Mouse (Mus musculus) heart, adult 2 months (tissue): ENCODE measurements at regions not wholly inside any gene's neighbourhood (a gene's known extent, or its start where the extent isn't known, plus 50 kb on each side); places are given as distances from the start of the nearest gene placed in this dataset.

Experiments
- DNase-seq, 2 experiments: peaks; one replicate each; pipeline ENCODE4 v3.0.0; 2021
- H3K27ac ChIP-seq: fragments of 200-600 bp; 2 replicates; pipeline ENCODE4 v1.8.1; 2022
- H3K27me3 ChIP-seq: fragments of 200-500 bp; 2 replicates; pipeline ENCODE4 v1.6.1; 2012; ENCODE audit warnings: mild to moderate bottlenecking, low read length, inconsistent platforms, mixed read lengths; ENCODE audit not compliant: control insufficient read depth, insufficient read depth
- H3K36me3 ChIP-seq: fragments of 200-500 bp; 2 replicates; pipeline ENCODE4 v1.6.1; 2012; ENCODE audit warnings: low read length, inconsistent platforms; ENCODE audit not compliant: control insufficient read depth, insufficient read depth
- H3K4me1 ChIP-seq: fragments of 200-500 bp; 2 replicates; pipeline ENCODE4 v1.6.1; 2011; ENCODE audit warnings: low read length; ENCODE audit not compliant: control insufficient read depth, insufficient read depth
- H3K4me3 ChIP-seq: fragments of 200-600 bp; 2 replicates; pipeline ENCODE4 v1.8.1; 2022
- H3K79me2 ChIP-seq: fragments of 200-500 bp; replicated peaks from 2 replicates; pipeline ENCODE4 v1.6.1; 2012; ENCODE audit warnings: mild to moderate bottlenecking, inconsistent platforms, low read length, moderate library complexity, mixed read lengths; ENCODE audit not compliant: control insufficient read depth, insufficient read depth
- H3K9ac ChIP-seq: fragments of 200-500 bp; 2 replicates; pipeline ENCODE4 v1.6.1; 2012; ENCODE audit warnings: low read depth, mild to moderate bottlenecking, control low read depth, inconsistent platforms, low read length, mixed read lengths
- CTCF ChIP-seq: fragments of 200-600 bp; IDR thresholded peaks from 2 replicates; pipeline ENCODE4 v1.8.1; 2022; ENCODE audit warnings: antibody characterized with exemption, mild to moderate bottlenecking, moderate library complexity
- EP300 ChIP-seq: fragments of 200-500 bp; IDR thresholded peaks from 2 replicates; pipeline ENCODE4 v1.6.1; 2011; ENCODE audit warnings: low read depth, low read length, control low read depth; ENCODE audit not compliant: insufficient read depth
- POLR2A ChIP-seq: fragments of 200-500 bp; IDR thresholded peaks from 2 replicates; pipeline ENCODE4 v1.6.1; 2011; ENCODE audit warnings: mild to moderate bottlenecking, low read depth, low read length, control low read depth; ENCODE audit not compliant: insufficient read depth
- WGBS: fragments of 180-500 bp; shearing (Covaris S2); methylation state at CpG from one replicate; pipeline ENCODE4 v1.1.7; 2018; 5-methylcytosine and 5-hydroxymethylcytosine counted together
- intact Hi-C: fragments of 180-260 bp; cut with DNase I; formaldehyde crosslinking; loops from one replicate; pipeline ENCODE4 v1.15.1; 2025

DNA sequence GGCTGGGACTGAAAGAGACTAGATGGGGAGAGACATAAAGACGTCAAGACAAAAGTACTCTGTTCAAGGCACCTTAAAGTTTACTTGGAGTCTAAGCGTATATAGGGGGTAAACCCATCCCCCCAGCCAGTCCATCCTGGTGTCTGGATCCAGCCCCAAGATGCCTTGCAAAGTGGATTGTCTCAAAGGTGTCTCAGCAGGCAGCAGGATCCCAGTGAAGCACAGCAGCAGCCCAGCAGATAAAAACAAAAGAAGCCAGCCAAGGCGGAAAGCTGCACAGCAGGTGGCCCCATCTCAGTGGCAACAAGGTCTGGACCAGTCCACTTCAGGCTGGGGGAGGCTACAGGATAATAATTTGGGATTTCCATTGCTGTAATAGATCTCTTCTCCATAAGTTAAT, 72.0 kb upstream of the Col5a2 start:
- no peaks in the 10 kb centered on the region for H3K4me1 ChIP-seq
- H3K79me2 ChIP-seq = no peaks in the 10 kb centered on the region
- H3K4me3 ChIP-seq = no peak overlapping the region
- H3K9ac ChIP-seq = no peak overlapping the region
- intact Hi-C loops = no loop called here
- H3K27me3 ChIP-seq = no peaks in the 10 kb centered on the region
- no peak for TF ChIP-seq CTCF
- TF ChIP-seq POLR2A = no peak
- no peak for DNase-seq
- H3K36me3 ChIP-seq = no peaks in the 10 kb centered on the region
- no peak overlapping the region for H3K27ac ChIP-seq
- WGBS = 59% methylated on average over 3 of the region's 3 CpGs

DNA sequence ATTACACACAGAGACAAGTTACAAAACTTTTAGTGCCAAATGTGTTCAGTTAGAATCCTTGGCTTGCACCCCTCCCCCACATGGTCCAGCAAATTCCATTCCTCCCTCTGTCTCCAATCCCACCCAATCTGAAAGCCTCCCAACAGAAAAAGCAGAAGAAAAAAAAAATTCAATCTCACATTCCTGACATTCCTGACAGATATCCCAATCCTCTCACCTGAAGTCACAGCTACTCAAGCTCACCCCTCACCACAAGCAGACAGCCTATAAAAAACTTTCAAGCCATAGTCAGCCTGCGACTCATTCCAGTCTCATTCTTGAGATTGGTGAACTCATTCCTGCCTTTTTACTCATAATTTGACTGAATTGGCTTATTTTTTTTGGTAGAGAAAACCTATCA, 77.4 kb upstream of the Col5a2 start:
- Histone ChIP-seq H3K79me2 (no peaks in the 10 kb centered on the region), H3K4me1 (no peaks in the 10 kb centered on the region), H3K9ac (no peak overlapping the region), H3K36me3 (no peaks in the 10 kb centered on the region), H3K27me3 (no peaks in the 10 kb centered on the region), H3K27ac (no peak overlapping the region), H3K4me3 (no peak overlapping the region)
- DNase-seq = no peak
- intact Hi-C loops = no loop called here
- TF ChIP-seq EP300 (no peak), POLR2A (no peak), CTCF (no peak)
- WGBS = 56% methylated on average over 1 of the region's 1 CpGs

DNA sequence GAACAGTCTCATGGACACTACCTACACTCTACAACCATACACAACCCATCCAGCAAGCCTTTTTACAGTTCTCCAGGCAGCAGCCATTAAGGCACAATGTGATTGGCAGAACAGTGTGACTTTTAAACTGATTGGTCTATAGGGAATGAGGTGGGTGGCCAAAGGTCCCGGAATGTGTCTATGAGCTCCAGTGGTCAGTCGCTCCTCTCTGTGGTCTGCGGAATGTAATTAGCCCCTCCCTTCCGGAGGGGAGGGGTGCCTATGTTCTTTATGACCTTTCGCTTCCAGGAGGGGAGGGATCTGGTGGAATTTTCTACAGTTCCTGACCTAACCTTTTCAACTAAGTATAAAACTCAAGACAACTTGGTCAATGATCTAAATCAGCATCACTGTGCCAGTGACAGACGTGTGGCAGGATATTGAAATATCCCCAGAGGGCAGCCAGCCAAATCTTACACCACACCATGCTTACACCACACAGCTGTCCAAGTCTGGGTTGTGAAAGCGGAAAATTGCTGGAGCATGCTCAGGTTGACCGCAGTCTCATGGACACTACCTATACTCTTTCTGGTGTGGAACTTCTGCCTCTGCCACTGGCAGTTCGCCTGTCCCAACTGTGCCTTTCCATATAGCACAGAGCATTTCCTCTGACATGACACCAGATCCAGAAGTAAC, 84.4 kb upstream of the Col5a2 start:
- WGBS = 69% methylated on average over 9 of the region's 9 CpGs
- no peak overlapping the region for H3K9ac ChIP-seq
- DNase-seq = no peak
- H3K4me3 ChIP-seq = no peak overlapping the region
- no peaks in the 10 kb centered on the region for H3K36me3 ChIP-seq
- TF ChIP-seq CTCF (no peak), EP300 (no peak), POLR2A (no peak)
- H3K27ac ChIP-seq = no peak overlapping the region
- H3K27me3 ChIP-seq = no peaks in the 10 kb centered on the region
- intact Hi-C loops = no loop called here
- no peaks in the 10 kb centered on the region for H3K4me1 ChIP-seq
- no peaks in the 10 kb centered on the region for H3K79me2 ChIP-seq

DNA sequence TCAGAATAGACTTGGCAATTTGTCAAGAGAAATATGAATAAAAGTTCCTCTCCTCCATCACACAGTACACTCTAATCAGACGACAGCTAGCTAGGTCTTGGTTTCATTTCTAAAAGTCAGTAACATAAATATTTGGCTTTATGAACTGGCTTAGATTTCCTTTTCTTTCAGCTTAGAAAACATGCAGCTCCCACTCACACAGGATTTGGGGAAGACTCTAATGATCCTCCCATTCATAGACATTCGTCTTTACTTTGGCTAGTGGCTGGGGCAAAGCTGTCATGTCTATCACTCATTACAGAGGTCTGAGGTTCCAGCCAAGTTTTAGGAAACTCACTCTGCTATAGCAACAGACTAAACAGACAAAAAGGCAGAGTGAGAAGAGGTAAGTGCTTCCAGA, 94.2 kb upstream of the Col5a2 start:
- whole genome bisulfite sequencing = 19% methylated on average over 2 of the region's 2 CpGs
- intact Hi-C loops = no loop called here
- H3K4me1 ChIP-seq = no peaks in the 10 kb centered on the region
- H3K27me3 ChIP-seq = no peaks in the 10 kb centered on the region
- no peak overlapping the region for H3K27ac ChIP-seq
- no peak overlapping the region for H3K4me3 ChIP-seq
- H3K9ac ChIP-seq = no peak overlapping the region
- TF ChIP-seq EP300 (no peak), POLR2A (no peak), CTCF (no peak)
- H3K36me3 ChIP-seq = no peaks in the 10 kb centered on the region
- DNase-seq = no peak
- no peaks in the 10 kb centered on the region for H3K79me2 ChIP-seq

DNA sequence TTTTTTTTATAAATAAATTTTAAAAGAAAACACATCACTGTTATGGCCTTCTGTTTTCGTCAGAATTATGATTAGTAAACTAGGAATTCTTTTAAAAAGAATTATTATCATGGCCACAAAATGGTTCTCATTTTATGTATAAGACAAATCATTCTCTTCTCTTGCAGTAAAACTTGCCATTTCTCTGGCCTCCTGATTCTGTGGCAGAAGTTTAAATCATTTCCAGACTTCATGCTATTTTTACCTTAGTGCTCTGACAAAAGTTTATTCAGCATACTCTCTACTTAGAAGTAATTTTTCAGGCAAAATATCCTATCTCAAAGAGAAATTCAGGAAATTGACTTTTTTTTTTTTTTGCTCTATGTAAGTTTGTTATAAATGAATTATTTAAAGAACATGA, 96.3 kb upstream of the Col5a2 start:
- Histone ChIP-seq H3K36me3 (no peaks in the 10 kb centered on the region), H3K27me3 (no peaks in the 10 kb centered on the region), H3K4me3 (no peak overlapping the region), H3K79me2 (no peaks in the 10 kb centered on the region), H3K4me1 (no peaks in the 10 kb centered on the region), H3K27ac (no peak overlapping the region), H3K9ac (no peak overlapping the region)
- TF ChIP-seq CTCF (no peak), EP300 (no peak), POLR2A (no peak)
- intact Hi-C loops = no loop called here
- WGBS = 60% methylated on average over 1 of the region's 1 CpGs
- DNase-seq = no peak

DNA sequence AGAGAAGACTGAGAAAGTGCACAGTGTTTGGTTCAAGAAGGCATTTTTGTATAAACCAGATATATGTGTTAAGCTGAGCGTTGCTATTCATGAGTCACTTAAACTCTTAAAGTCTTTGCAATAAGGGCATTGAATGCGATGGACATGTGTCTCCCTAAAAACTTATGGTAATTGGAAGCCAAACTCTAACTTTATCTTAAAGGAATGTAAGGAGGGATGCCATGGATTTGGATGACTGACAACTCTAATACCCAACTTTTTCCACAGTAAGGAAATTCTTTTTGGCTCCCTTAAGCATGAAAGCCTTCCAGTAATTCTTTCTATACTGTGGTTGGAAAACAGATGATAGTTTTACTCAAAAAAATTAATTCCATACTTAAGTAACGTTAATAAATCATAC, 96.9 kb upstream of the Col5a2 start:
- Histone ChIP-seq H3K27me3 (no peaks in the 10 kb centered on the region), H3K4me3 (no peak overlapping the region), H3K36me3 (no peaks in the 10 kb centered on the region), H3K4me1 (no peaks in the 10 kb centered on the region), H3K9ac (no peak overlapping the region), H3K79me2 (no peaks in the 10 kb centered on the region), H3K27ac (no peak overlapping the region)
- DNase-seq = no peak
- TF ChIP-seq POLR2A = no peak
- TF ChIP-seq CTCF = no peak
- no peak for TF ChIP-seq EP300
- intact Hi-C loops = no loop called here
- 79% methylated on average over 3 of the region's 3 CpGs for WGBS
